Mouse (Mus musculus) heart, embryonic 16.5 days (tissue): ENCODE data around the gene Uts2b. TPM values are rescaled to one million over a fixed set of nuclear protein-coding genes. Genes with fewer than 3 reads are reported as not detected.

Experiments used
- ATAC-seq: fragments of 200-750 bp; cut with Nextera tagmentation; replicated peaks from 2 replicates; pipeline ENCODE4 v1.8.0; 2017; ENCODE audit warnings: moderate number of reproducible peaks; ENCODE audit not compliant: insufficient read depth, low FRiP score; ENCODE audit errors: extremely low read depth
- H3K27ac ChIP-seq: fragments of 300-500 bp; sonication (generic); 2 replicates; pipeline ENCODE4 v1.5.1; 2014; ENCODE audit warnings: mild to moderate bottlenecking, low read length, control low read depth, moderate library complexity
- H3K27me3 ChIP-seq: fragments of 300-500 bp; sonication (generic); 2 replicates; pipeline ENCODE4 v1.6.1; 2014; ENCODE audit warnings: low read length, mixed read lengths; ENCODE audit not compliant: control insufficient read depth, insufficient read depth
- H3K36me3 ChIP-seq: fragments of 300-500 bp; sonication (generic); 2 replicates; pipeline ENCODE4 v1.6.1; 2014; ENCODE audit not compliant: control insufficient read depth, insufficient read depth
- H3K4me1 ChIP-seq: fragments of 300-500 bp; sonication (generic); 2 replicates; pipeline ENCODE4 v1.6.1; 2014; ENCODE audit warnings: low read length, mixed read lengths; ENCODE audit not compliant: control insufficient read depth, insufficient read depth
- H3K4me2 ChIP-seq: fragments of 300-500 bp; sonication (generic); 2 replicates; pipeline ENCODE4 v1.6.1; 2014; ENCODE audit warnings: low read depth, mild to moderate bottlenecking, control low read depth, low read length
- H3K4me3 ChIP-seq: fragments of 300-500 bp; sonication (generic); 2 replicates; pipeline ENCODE4 v1.5.1; 2014; ENCODE audit warnings: mild to moderate bottlenecking, control low read depth, low read length
- H3K9ac ChIP-seq: fragments of 300-500 bp; sonication (generic); 2 replicates; pipeline ENCODE4 v1.6.1; 2014; ENCODE audit warnings: low read length, control low read depth
- H3K9me3 ChIP-seq: fragments of 300-500 bp; sonication (generic); replicated peaks from 2 replicates; pipeline ENCODE4 v1.6.1; 2016; ENCODE audit warnings: low read length; ENCODE audit not compliant: control insufficient read depth
- WGBS: fragments of 180-500 bp; shearing (Covaris S2); extraction: QIAGEN DNeasy Blood & Tissue Kit; methylation state at CpG from one replicate; pipeline ENCODE4 v1.1.7; 2014; 5-methylcytosine and 5-hydroxymethylcytosine counted together
- polyA plus RNA-seq: library from polyadenylated mRNA; unstranded; fragments of >200 nt; fragmentation: Nextera tagmentation; extraction: Ambion mirVana; gene quantifications from 2 replicates; pipeline ENCODE4 v1.2.1, GENCODE M21; 2015

Uts2b gene
- 8.7 and 28.7 TPM in 2 replicates for polyA plus RNA-seq

DNA sequence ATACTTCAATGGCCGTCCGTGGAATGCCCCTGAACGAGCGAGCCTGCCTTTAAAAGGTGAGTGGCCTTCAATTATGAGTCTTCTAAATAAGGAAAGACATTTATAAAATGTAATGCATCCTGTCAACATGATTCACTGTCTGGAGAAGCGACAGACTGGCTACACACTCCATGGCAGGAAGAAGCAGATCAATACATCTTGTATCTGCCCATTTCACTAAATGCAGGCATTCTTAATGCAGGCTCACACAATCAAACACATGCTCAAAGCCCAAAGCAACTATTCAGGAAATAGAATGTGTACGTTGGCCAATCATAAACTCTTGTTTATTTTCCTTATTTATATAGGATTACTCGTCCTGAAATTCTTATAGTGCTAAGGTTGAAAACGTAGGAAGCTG lies at the start of gene Uts2b:
Gene Uts2b, minus strand, starts transcription at position 49 of the 400 bp plus-strand sequence.
- no peaks in the 10 kb centered on the region for H3K36me3 ChIP-seq
- H3K4me3 ChIP-seq, result no peak within 1 kb of the TSS
- H3K4me1 ChIP-seq, result no peaks in the 10 kb centered on the region
- no peak within 1 kb of the TSS for H3K27ac ChIP-seq
- H3K9me3 ChIP-seq, result no peaks in the 10 kb centered on the region
- ATAC-seq, result no peak
- H3K9ac ChIP-seq, result no peak within 1 kb of the TSS
- 66% methylated on average over 8 of the region's 8 CpGs for WGBS
- no peaks in the 10 kb centered on the region for H3K27me3 ChIP-seq
- H3K4me2 ChIP-seq, result no peak within 1 kb of the TSS

GRCm38 (mm10) chr16:27417632-27418031 lies 47.6 kb upstream of the Uts2b start:
- no peaks in the 10 kb centered on the region for H3K27me3 ChIP-seq
- H3K27ac ChIP-seq, result no peak overlapping the region
- WGBS, result 70% methylated on average over 3 of the region's 3 CpGs
- H3K36me3 ChIP-seq, result peaks cover 46% of the 10 kb centered on the region
- H3K4me3 ChIP-seq, result no peak overlapping the region
- no peaks in the 10 kb centered on the region for H3K4me1 ChIP-seq
- no peak for ATAC-seq
- H3K4me2 ChIP-seq, result no peak overlapping the region
- no peaks in the 10 kb centered on the region; the same call in 1 of the 2 replicates for H3K9me3 ChIP-seq
- no peak overlapping the region for H3K9ac ChIP-seq

- peaks cover 40% of the 10 kb centered on the region for H3K36me3 ChIP-seq
- H3K27ac ChIP-seq, result no peak overlapping the region
- no peak for ATAC-seq
- no peaks in the 10 kb centered on the region; the same call in 1 of the 2 replicates for H3K9me3 ChIP-seq
- WGBS, result 82% methylated on average over 6 of the region's 6 CpGs
- no peaks in the 10 kb centered on the region for H3K4me1 ChIP-seq
- no peak overlapping the region for H3K4me3 ChIP-seq
- no peak overlapping the region for H3K9ac ChIP-seq
- no peaks in the 10 kb centered on the region for H3K27me3 ChIP-seq
- H3K4me2 ChIP-seq, result no peak overlapping the region
Observed at GRCm38 (mm10) chr16:27416937-27417584, 47.0 kb upstream of the Uts2b start.

GRCm38 (mm10) chr16:27404107-27404506 lies 34.1 kb upstream of the Uts2b start:
- no peaks in the 10 kb centered on the region for H3K9me3 ChIP-seq
- no peak overlapping the region for H3K27ac ChIP-seq
- H3K36me3 ChIP-seq, result peaks cover 12% of the 10 kb centered on the region
- H3K4me2 ChIP-seq, result no peak overlapping the region
- ATAC-seq, result no peak
- H3K9ac ChIP-seq, result no peak overlapping the region
- peaks cover 3% of the 10 kb centered on the region; the same call in 1 of the 2 replicates for H3K4me1 ChIP-seq
- no peaks in the 10 kb centered on the region for H3K27me3 ChIP-seq
- no peak overlapping the region for H3K4me3 ChIP-seq

GRCm38 (mm10) chr16:27401579-27401978 lies 31.5 kb upstream of the Uts2b start:
- Histone ChIP-seq H3K4me1 (peaks cover 3% of the 10 kb centered on the region; the same call in 1 of the 2 replicates), H3K9me3 (no peaks in the 10 kb centered on the region), H3K27ac (no peak overlapping the region), H3K4me2 (no peak overlapping the region), H3K9ac (no peak overlapping the region), H3K27me3 (no peaks in the 10 kb centered on the region), H3K4me3 (no peak overlapping the region), H3K36me3 (peaks cover 2% of the 10 kb centered on the region; the same call in 1 of the 2 replicates)
- WGBS, result 42% methylated on average over 2 of the region's 2 CpGs
- ATAC-seq, result no peak

- peaks cover 6% of the 10 kb centered on the region; the same call in 1 of the 2 replicates for H3K9me3 ChIP-seq
- peaks cover 2% of the 10 kb centered on the region; the same call in 1 of the 2 replicates for H3K36me3 ChIP-seq
- H3K4me2 ChIP-seq, result no peak overlapping the region
- no peak for ATAC-seq
- no peak overlapping the region for H3K4me3 ChIP-seq
- no peak overlapping the region for H3K9ac ChIP-seq
- no peaks in the 10 kb centered on the region for H3K27me3 ChIP-seq
- H3K27ac ChIP-seq, result no peak overlapping the region
- 90% methylated on average over 6 of the region's 6 CpGs for WGBS
- H3K4me1 ChIP-seq, result peaks cover 3% of the 10 kb centered on the region; the same call in 1 of the 2 replicates
Observed at GRCm38 (mm10) chr16:27399719-27400253, 29.7 kb upstream of the Uts2b start.

DNA sequence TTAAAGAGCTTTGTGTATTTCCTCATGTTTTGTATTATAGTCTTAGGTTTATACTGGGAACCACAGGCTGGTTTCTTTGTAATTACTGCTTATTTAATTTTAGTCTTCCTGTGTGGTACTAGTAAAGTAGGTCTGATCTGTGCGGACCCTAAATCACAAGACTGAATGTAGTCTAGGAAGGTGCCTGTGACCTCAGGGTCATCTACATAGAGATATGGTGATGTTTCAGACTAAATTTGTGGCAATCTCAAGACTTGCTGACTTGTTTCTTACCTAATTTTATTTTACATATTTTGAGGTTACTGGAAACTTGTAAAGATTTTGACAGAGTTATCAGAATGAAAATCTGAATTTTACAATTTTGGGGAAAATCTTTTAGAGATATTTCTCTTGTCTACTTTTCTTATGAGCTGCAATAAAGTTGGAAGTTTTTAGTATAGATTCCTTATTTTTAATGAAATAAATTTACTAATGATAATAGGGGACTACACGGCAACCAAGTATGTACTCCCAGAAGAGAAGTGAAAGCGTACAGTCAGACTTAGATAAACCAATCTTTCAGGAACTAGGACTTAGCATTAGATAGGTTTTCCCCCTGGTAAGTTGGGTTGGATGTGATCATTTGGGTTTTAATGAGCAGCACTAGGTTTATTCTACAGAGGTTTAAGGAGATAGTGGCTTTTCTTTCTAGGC lies 29.1 kb upstream of the Uts2b start:
- Histone ChIP-seq H3K36me3 (peaks cover 2% of the 10 kb centered on the region; the same call in 1 of the 2 replicates), H3K9ac (no peak overlapping the region), H3K4me3 (no peak overlapping the region), H3K27ac (no peak overlapping the region), H3K4me1 (peaks cover 3% of the 10 kb centered on the region; the same call in 1 of the 2 replicates), H3K9me3 (peaks cover 6% of the 10 kb centered on the region; the same call in 1 of the 2 replicates), H3K27me3 (no peaks in the 10 kb centered on the region), H3K4me2 (no peak overlapping the region)
- ATAC-seq, result no peak
- 90% methylated on average over 3 of the region's 3 CpGs for WGBS

DNA sequence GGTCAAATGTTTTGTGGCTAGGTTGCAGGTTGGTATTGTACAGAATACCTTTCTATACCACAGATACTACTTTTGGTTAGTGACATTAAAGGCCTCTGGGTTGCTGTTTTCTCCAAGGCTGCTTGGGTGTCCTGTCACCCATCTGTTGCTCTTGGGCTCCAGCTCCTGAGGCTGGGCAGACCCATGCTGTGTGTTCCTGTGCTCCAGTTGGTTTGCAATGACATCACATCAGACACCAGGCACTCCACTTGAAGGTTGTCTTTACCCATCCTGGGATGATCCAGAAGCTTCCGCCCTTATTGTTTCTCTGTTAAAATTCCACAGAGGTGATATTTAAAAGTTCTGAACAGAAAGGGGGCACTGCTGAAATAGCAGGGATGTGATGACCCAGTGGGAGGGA lies 26.9 kb upstream of the Uts2b start:
- H3K27me3 ChIP-seq, result no peaks in the 10 kb centered on the region
- WGBS, result 97% methylated on average over 1 of the region's 1 CpGs
- H3K4me3 ChIP-seq, result no peak overlapping the region
- H3K4me1 ChIP-seq, result peaks cover 3% of the 10 kb centered on the region; the same call in 1 of the 2 replicates
- peaks cover 2% of the 10 kb centered on the region; the same call in 1 of the 2 replicates for H3K36me3 ChIP-seq
- H3K27ac ChIP-seq, result no peak overlapping the region
- H3K9me3 ChIP-seq, result peaks cover 6% of the 10 kb centered on the region; the same call in 1 of the 2 replicates
- H3K9ac ChIP-seq, result no peak overlapping the region
- H3K4me2 ChIP-seq, result no peak overlapping the region
- no peak for ATAC-seq
